Mouse (Mus musculus): ENCODE results near the gene Rasgrp3.
"Not testable (repeated sequence)": the region's sequence is repeated elsewhere in the genome, so short reads cannot be mapped to it uniquely, and the experiment has no call there.

Rasgrp3 gene

DNA sequence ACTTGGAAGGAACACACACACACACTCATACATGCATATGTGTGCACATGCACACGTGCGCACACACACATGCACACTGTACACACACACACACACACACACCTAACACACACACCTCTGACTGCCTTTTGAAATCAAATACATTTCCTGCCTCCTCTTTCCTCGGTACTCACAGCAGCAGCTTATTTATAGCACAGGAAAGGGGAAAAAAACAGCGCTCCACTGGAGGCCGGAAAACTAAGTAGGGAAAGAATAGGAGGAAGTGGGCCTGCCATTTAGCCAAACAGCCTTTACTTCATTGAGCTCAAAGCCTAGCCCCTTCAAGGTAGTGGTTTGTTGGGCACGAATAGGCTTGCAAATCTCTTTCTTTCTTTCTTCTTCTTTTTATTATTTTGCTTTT lies at the start of gene Rasgrp3:
Gene Rasgrp3, plus strand, starts transcription at position 298 of the 400 bp plus-strand sequence.
- no peak for DNase-seq (ENCODE audit: low read depth, low spot score)

- DNase-seq (ENCODE audit: low read depth, low spot score), result no peak
Measured at GRCm38 (mm10) chr17:75388402-75388801, 47.3 kb upstream of the Rasgrp3 start.

GRCm38 (mm10) chr17:75390142-75390541 lies 45.6 kb upstream of the Rasgrp3 start:
- DNase-seq (ENCODE audit: low read depth, low spot score), result no peak

GRCm38 (mm10) chr17:75391429-75392192 lies 44.1 kb upstream of the Rasgrp3 start:
- no peak for DNase-seq (ENCODE audit: low read depth, low spot score)

DNA sequence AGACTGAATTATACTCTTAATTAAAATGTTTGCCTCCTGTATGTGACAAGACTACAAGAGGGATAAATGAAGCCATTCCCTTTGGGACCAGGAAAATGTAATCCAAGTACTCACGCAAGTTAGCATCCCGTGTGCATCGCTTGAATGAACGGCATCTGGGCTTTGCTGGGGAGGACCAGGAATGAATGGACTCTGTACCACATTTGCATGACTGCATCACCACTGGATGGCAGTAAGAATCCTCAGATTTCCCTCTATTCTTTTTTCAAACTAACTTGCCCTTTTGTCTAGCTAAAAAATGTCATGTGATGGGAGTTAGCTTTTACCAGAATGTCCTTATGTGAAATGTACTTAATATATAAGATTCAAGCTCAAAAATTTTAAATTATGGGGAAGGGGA lies 29.3 kb upstream of the Rasgrp3 start:
- no peak for DNase-seq (ENCODE audit: low read depth, low spot score)

- DNase-seq (ENCODE audit: low read depth, low spot score), result no peak
Measured at GRCm38 (mm10) chr17:75416861-75417260, 18.8 kb upstream of the Rasgrp3 start.

GRCm38 (mm10) chr17:75434152-75434551 lies 1.5 kb upstream of the Rasgrp3 start:
- DNase-seq (ENCODE audit: low read depth, low spot score), result no peak

DNA sequence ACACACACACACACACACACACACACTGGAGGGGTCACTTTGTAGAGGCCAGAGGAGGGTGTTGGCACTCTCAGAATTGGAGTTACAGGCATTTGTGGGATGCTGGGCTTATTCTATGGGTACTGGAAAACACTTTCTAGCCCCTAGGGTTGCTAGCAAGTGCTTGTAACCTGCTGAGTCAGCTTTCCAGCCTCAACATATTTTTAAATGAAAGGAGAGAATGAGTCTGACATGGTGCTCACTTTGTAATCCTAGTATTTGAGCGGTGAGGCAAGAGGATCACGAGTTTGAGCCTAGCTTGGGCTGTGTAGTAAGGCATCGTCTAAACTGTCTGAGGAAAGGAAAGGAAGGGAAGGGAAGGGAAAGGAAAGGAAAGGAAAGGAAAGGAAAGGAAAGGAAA lies 825 bp upstream of the Rasgrp3 start:
- DNase-seq (ENCODE audit: low read depth, low spot score), result no peak

- DNase-seq (ENCODE audit: low read depth, low spot score), result no peak
Measured at GRCm38 (mm10) chr17:75436095-75436494, 399 bp downstream of the Rasgrp3 start.

- DNase-seq (ENCODE audit: low read depth, low spot score), result no peak
Measured at GRCm38 (mm10) chr17:75436819-75437218, 1.1 kb downstream of the Rasgrp3 start.

- no peak for DNase-seq (ENCODE audit: low read depth, low spot score)
Measured at GRCm38 (mm10) chr17:75437239-75437750, 1.6 kb downstream of the Rasgrp3 start.

DNA sequence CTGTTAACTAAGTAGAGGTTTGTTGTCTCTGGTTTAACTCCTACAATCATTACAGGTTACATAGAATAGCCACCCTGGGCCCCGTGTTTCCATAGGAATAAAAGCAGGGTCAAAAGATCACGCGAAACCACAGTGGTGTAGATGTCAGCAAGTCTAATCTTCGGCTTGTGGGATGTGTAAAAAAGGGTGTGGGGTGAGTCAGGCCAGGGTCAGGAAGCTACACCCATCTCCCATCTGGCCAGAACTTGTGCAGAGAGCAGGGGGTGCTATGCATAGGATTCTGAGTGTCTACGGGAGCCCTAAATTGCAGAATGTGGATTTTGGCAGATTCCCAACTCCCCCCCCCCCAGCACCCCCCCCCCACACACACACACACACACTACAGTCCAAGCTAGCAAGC lies 2.5 kb downstream of the Rasgrp3 start:
- no peak for DNase-seq (ENCODE audit: low read depth, low spot score)

GRCm38 (mm10) chr17:75439062-75439461 lies 3.4 kb downstream of the Rasgrp3 start:
- DNase-seq (ENCODE audit: low read depth, low spot score), result no peak

- no peak for DNase-seq (ENCODE audit: low read depth, low spot score)
Measured at GRCm38 (mm10) chr17:75440619-75441018, 4.9 kb downstream of the Rasgrp3 start.

DNA sequence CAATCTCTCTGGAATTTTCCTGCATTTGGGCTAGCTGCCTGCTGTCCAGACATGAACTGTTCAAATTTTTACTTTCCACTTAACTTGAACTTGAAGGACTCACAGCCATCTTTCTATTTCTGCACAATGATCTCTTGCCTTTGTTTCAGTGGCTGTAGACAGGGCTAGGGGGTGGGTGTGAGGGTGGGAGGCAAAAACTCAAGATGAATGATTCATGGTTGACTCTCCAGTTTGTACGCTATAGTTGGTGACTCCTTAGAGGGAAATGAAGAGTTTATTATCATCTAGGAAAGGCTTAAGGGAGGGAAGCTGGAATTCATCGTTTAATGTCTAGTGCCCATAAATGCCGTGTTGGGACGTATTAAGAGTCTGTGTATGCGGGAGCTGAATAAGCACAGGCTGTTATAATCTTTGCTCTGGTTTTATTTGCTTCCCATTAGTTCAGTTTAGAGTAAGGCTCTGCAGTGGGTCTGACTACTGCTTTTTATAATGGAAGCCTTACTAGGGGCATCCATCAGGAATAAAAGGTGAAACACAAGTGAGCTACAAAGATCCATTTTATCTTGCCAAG lies 5.6 kb downstream of the Rasgrp3 start:
- no peak for DNase-seq (ENCODE audit: low read depth, low spot score)

DNA sequence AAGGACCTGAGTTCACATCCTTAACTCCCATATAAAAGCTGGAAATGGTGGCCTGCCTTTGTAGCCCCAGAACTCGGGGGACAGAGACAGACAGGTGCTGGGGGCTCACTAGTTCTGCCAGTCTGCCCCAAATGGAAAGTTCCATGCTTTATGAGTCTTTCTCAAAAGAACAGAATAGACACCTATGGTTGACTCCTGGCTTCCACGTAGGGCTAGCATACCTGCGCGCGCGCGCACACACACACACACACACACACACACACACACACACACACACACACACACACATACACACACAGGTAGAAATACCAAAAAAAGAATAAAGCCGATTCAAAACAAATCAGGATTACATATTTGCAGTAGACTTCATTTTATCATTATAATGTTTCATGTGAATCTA lies 6.7 kb downstream of the Rasgrp3 start:
- no peak for DNase-seq (ENCODE audit: low read depth, low spot score)

DNA sequence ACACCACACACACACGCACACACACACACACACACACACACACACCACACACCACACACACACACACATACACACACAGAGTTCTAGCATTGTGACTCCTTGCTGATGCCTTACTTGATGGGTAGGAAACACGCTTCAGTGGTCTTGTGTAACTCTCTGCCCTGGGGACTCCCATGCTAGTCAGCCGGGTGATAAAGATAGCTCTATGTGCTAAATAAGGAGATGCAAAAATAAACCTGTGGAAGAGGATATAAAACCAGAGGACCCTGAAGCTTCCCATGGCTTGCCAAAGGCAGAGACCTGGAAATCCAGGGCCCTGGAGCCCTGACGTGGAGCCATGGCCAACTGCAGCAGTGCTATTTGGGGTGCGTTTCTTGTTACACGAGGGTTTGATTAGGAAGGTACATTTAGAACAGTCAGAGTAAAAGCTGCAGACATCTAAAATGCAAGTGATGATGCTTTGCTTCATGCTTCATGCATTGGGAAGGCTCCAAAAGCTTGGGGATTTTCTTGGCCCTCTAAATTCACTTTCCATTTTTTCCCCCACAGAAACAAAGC lies 7.4 kb downstream of the Rasgrp3 start:
- no peak for DNase-seq (ENCODE audit: low read depth, low spot score)

DNA sequence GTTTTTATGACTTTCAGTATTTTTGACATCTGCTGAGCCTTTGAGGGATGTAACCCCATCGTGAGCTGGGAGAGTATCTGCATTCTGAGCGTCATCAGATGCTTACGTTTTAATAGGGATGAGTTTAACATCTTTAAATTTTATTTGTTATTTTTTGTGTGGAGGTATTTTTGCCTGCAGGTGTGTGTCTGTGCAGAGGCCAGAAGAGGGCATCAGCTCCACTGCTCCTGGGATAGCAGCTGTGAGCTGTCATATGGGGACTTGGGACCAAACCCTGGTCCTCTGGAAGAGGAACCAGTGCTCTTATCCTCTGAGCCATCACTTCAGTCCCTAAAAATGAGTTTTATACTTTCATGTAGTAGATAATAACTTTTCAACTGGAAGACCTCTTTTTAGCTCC lies 12.6 kb downstream of the Rasgrp3 start:
- DNase-seq (ENCODE audit: low read depth, low spot score), result no peak

DNA sequence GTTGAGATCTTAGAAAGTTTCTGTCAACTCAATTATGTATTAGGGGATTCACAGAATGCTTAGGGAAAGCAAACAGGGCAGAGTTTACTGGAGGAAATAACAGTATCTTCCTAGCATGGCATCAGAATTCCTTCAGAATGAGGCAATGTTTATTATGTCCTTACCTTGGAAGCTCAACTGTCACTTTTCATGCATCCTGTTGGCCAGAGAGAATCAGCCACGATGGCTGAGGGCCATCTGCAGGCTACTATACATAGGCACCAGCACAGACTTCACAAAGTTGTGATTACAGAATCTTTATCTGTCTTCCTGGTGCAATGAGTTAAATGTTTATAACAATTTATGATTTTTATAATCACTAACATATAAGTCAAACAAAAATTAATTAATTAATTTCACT lies 13.3 kb downstream of the Rasgrp3 start:
- no peak for DNase-seq (ENCODE audit: low read depth, low spot score)

- DNase-seq (ENCODE audit: low read depth, low spot score), result no peak
Measured at GRCm38 (mm10) chr17:75452313-75452712, 16.6 kb downstream of the Rasgrp3 start.

GRCm38 (mm10) chr17:75453639-75454038 lies 17.9 kb downstream of the Rasgrp3 start:
- no peak for DNase-seq (ENCODE audit: low read depth, low spot score)

DNA sequence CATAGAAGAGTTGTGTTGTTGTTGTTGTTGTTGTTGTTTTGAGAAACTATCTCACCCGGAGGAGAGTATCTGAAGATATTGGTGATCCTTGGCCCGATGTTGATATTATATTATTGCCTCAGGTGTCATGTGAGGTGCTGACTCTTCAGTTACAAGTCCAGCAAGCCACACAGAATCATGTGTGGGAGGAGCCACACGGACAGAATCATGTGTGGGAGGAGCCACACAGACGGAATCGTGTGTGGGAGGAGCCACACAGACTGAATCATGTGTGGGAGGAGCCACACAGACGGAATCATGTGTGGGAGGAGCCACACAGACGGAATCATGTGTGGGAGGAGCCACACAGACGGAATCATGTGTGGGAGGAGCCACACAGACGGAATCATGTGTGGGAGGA lies 20.4 kb downstream of the Rasgrp3 start:
- not testable (repeated sequence) for DNase-seq (ENCODE audit: low read depth, low spot score)

- DNase-seq (ENCODE audit: low read depth, low spot score), result no peak
Measured at GRCm38 (mm10) chr17:75460621-75461020, 24.9 kb downstream of the Rasgrp3 start.

All from retina, postnatal 7 days (tissue).